Mouse (Mus musculus): Measurements from ENCODE around the gene 1700086D15Rik. TPM values are rescaled to one million over a fixed set of nuclear protein-coding genes. Genes with fewer than 3 reads are reported as not detected.

Gene 1700086D15Rik
- polyA plus RNA-seq (2012; rRNA removed), result not detected in 2 replicates

DNA sequence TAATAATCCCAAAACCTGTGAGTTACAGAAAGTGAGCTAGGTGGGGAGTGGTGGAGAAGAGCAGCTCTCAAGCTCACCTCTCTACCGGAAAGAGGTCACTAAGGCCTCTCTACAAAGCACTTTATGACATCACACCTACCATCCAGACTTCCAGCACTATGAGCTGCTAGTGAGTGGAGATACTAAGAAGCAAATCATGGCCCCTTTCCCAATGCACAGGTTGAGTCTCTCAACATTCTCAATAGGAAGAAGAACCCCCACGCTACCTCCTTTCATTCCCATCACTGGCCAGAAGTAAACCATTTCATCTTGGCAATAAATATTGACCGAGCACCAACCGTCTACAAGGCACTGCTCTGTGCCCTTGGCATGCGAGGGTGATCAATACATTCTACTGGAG, at the start of gene 1700086D15Rik:
Gene 1700086D15Rik (minus strand): TSS at position 101 of the 400 bp plus-strand sequence.
- 85% methylated on average over 5 of the region's 5 CpGs for WGBS
- no peak for TF ChIP-seq POLR2A (IDR thresholded peaks at IDR 0.05; ENCODE audit: low read depth, low read length)
- TF ChIP-seq CTCF (IDR thresholded peaks at IDR 0.05; ENCODE audit: extremely low read depth, insufficient read depth, insufficient read length, insufficient replicate concordance), result no peak
- no peaks in the 10 kb centered on the region for H3K36me3 ChIP-seq (ENCODE audit: control insufficient read depth, insufficient read depth, low read length)
- H3K4me3 ChIP-seq (ENCODE audit: extremely low read depth, insufficient read depth, insufficient read length), result no peak within 1 kb of the TSS
- peaks cover 3% of the 10 kb centered on the region for H3K27me3 ChIP-seq (ENCODE audit: control insufficient read depth, insufficient read depth, low read length)
- DNase-seq (ENCODE audit: low read depth in 1 of 2, low spot score in 2 of 2), result no peak
- no peaks in the 10 kb centered on the region for H3K4me1 ChIP-seq (ENCODE audit: control insufficient read depth, insufficient read depth, insufficient read length)
- H3K27ac ChIP-seq (ENCODE audit: insufficient read depth, low read length), result no peak within 1 kb of the TSS

GRCm38 (mm10) chr11:65209441-65209840, 49.8 kb upstream of the 1700086D15Rik start:
- no peak overlapping the region for H3K4me3 ChIP-seq (ENCODE audit: extremely low read depth, insufficient read depth, insufficient read length)
- no peaks in the 10 kb centered on the region for H3K27me3 ChIP-seq (ENCODE audit: control insufficient read depth, insufficient read depth, low read length)
- 75% methylated on average over 6 of the region's 6 CpGs for WGBS
- no peak overlapping the region for H3K27ac ChIP-seq (ENCODE audit: insufficient read depth, low read length)
- no peaks in the 10 kb centered on the region for H3K4me1 ChIP-seq (ENCODE audit: control insufficient read depth, insufficient read depth, insufficient read length)
- no peak for TF ChIP-seq CTCF (IDR thresholded peaks at IDR 0.05; ENCODE audit: extremely low read depth, insufficient read depth, insufficient read length, insufficient replicate concordance)
- H3K36me3 ChIP-seq (ENCODE audit: control insufficient read depth, insufficient read depth, low read length), result no peaks in the 10 kb centered on the region
- no peak for DNase-seq (ENCODE audit: low read depth in 1 of 2, low spot score in 2 of 2)

- 83% methylated on average over 5 of the region's 5 CpGs for WGBS
- no peak for DNase-seq (ENCODE audit: low read depth in 1 of 2, low spot score in 2 of 2)
- Histone ChIP-seq H3K36me3 (ENCODE audit: control insufficient read depth, insufficient read depth, low read length) (no peaks in the 10 kb centered on the region), H3K27me3 (ENCODE audit: control insufficient read depth, insufficient read depth, low read length) (no peaks in the 10 kb centered on the region), H3K4me1 (ENCODE audit: control insufficient read depth, insufficient read depth, insufficient read length) (no peaks in the 10 kb centered on the region), H3K27ac (ENCODE audit: insufficient read depth, low read length) (no peak overlapping the region), H3K4me3 (ENCODE audit: extremely low read depth, insufficient read depth, insufficient read length) (no peak overlapping the region)
- TF ChIP-seq POLR2A (IDR thresholded peaks at IDR 0.05; ENCODE audit: low read depth, low read length) (no peak), CTCF (IDR thresholded peaks at IDR 0.05; ENCODE audit: extremely low read depth, insufficient read depth, insufficient read length, insufficient replicate concordance) (no peak)
These were observed 45.6 kb upstream of the 1700086D15Rik start for GRCm38 (mm10) chr11:65205306-65205705.

DNA sequence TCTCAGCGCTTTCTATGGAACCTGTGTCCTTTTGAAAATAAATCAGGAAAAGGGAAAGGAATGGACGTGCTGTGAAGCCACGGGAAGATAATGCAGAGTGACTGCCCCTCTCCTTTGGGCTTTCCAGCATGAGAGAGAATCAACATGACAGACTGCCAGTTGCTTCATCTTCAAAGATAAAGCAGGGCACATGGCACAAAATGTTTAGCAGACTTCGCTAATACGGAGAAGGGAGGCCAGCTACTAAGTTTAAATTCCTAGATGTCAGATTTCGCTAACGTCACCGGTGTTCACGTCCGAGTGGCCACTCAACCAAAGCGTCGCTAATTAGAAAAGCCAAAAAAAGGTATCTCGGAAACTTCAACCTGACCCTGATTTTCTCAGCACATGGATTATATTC, 45.0 kb upstream of the 1700086D15Rik start:
- Histone ChIP-seq H3K27me3 (ENCODE audit: control insufficient read depth, insufficient read depth, low read length) (no peaks in the 10 kb centered on the region), H3K36me3 (ENCODE audit: control insufficient read depth, insufficient read depth, low read length) (no peaks in the 10 kb centered on the region)
- 87% methylated on average over 13 of the region's 13 CpGs for WGBS

DNA sequence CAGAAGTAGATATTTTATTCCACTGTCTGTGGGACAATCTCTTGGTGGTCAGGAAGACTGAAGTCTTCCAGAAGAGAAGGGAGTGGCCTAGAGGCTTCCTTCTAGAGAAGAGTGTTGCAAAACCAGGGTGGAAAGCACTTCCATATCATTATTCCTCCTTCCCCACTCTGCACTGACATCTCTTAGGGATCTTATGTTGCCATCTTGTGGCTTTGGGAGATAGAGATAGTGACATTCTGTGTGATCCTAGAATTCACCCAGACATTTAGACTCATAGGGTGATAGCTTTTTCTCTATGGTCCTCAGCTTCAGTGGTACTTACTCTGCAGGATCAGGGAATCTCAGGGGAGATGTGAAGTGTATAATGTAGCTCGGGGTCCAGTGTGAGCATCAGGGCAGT, 43.3 kb upstream of the 1700086D15Rik start:
- Histone ChIP-seq H3K4me1 (ENCODE audit: control insufficient read depth, insufficient read depth, insufficient read length) (no peaks in the 10 kb centered on the region), H3K36me3 (ENCODE audit: control insufficient read depth, insufficient read depth, low read length) (no peaks in the 10 kb centered on the region), H3K4me3 (ENCODE audit: extremely low read depth, insufficient read depth, insufficient read length) (no peak overlapping the region), H3K27me3 (ENCODE audit: control insufficient read depth, insufficient read depth, low read length) (no peaks in the 10 kb centered on the region), H3K27ac (ENCODE audit: insufficient read depth, low read length) (no peak overlapping the region)
- TF ChIP-seq POLR2A (IDR thresholded peaks at IDR 0.05; ENCODE audit: low read depth, low read length) (no peak), CTCF (IDR thresholded peaks at IDR 0.05; ENCODE audit: extremely low read depth, insufficient read depth, insufficient read length, insufficient replicate concordance) (no peak)
- WGBS, result 74% methylated on average over 1 of the region's 1 CpGs
- no peak for DNase-seq (ENCODE audit: low read depth in 1 of 2, low spot score in 2 of 2)

More for the DNA sequence above, 45.0 kb upstream of the 1700086D15Rik start:
- H3K4me3 ChIP-seq (ENCODE audit: extremely low read depth, insufficient read depth, insufficient read length), result no peak overlapping the region
- H3K27ac ChIP-seq (ENCODE audit: insufficient read depth, low read length), result no peak overlapping the region
- DNase-seq (ENCODE audit: low read depth in 1 of 2, low spot score in 2 of 2), result no peak
- no peak for TF ChIP-seq POLR2A (IDR thresholded peaks at IDR 0.05; ENCODE audit: low read depth, low read length)
- TF ChIP-seq CTCF (IDR thresholded peaks at IDR 0.05; ENCODE audit: extremely low read depth, insufficient read depth, insufficient read length, insufficient replicate concordance), result no peak
- no peaks in the 10 kb centered on the region for H3K4me1 ChIP-seq (ENCODE audit: control insufficient read depth, insufficient read depth, insufficient read length)

- Histone ChIP-seq H3K4me1 (ENCODE audit: control insufficient read depth, insufficient read depth, insufficient read length) (no peaks in the 10 kb centered on the region), H3K27ac (ENCODE audit: insufficient read depth, low read length) (no peak overlapping the region), H3K36me3 (ENCODE audit: control insufficient read depth, insufficient read depth, low read length) (no peaks in the 10 kb centered on the region), H3K4me3 (ENCODE audit: extremely low read depth, insufficient read depth, insufficient read length) (no peak overlapping the region), H3K27me3 (ENCODE audit: control insufficient read depth, insufficient read depth, low read length) (no peaks in the 10 kb centered on the region)
- WGBS, result 59% methylated on average over 5 of the region's 5 CpGs
- DNase-seq (ENCODE audit: low read depth in 1 of 2, low spot score in 2 of 2), result no peak
- no peak for TF ChIP-seq POLR2A (IDR thresholded peaks at IDR 0.05; ENCODE audit: low read depth, low read length)
- no peak for TF ChIP-seq CTCF (IDR thresholded peaks at IDR 0.05; ENCODE audit: extremely low read depth, insufficient read depth, insufficient read length, insufficient replicate concordance)
These were observed 42.5 kb upstream of the 1700086D15Rik start for GRCm38 (mm10) chr11:65202236-65202635.

DNA sequence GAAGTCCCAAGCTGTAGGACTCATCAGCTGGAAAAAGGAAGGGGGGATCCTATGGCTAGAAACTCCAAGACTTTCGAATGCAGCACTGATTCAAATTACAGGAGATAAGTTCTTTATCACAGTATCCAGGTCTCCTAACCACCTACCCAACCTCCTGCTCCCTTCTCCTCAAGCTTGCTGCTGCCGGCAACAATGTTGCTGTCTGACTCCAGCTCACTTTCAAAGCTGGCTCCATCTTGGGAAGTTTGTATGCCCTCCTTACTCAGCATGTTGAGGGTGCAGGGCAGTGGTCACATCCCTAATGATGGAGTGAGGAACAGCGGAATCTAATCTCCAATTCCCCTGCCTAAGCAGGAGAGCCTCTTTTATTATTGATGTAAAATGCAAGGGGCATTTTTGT, 38.3 kb upstream of the 1700086D15Rik start:
- no peak for DNase-seq (ENCODE audit: low read depth in 1 of 2, low spot score in 2 of 2)
- no peaks in the 10 kb centered on the region for H3K36me3 ChIP-seq (ENCODE audit: control insufficient read depth, insufficient read depth, low read length)
- no peaks in the 10 kb centered on the region for H3K4me1 ChIP-seq (ENCODE audit: control insufficient read depth, insufficient read depth, insufficient read length)
- H3K27me3 ChIP-seq (ENCODE audit: control insufficient read depth, insufficient read depth, low read length), result no peaks in the 10 kb centered on the region
- 82% methylated on average over 3 of the region's 3 CpGs for WGBS
- TF ChIP-seq CTCF (IDR thresholded peaks at IDR 0.05; ENCODE audit: extremely low read depth, insufficient read depth, insufficient read length, insufficient replicate concordance) (no peak), POLR2A (IDR thresholded peaks at IDR 0.05; ENCODE audit: low read depth, low read length) (no peak)
- no peak overlapping the region for H3K4me3 ChIP-seq (ENCODE audit: extremely low read depth, insufficient read depth, insufficient read length)
- H3K27ac ChIP-seq (ENCODE audit: insufficient read depth, low read length), result no peak overlapping the region
